Mouse (Mus musculus): ENCODE data around the gene St3gal3.

DNA sequence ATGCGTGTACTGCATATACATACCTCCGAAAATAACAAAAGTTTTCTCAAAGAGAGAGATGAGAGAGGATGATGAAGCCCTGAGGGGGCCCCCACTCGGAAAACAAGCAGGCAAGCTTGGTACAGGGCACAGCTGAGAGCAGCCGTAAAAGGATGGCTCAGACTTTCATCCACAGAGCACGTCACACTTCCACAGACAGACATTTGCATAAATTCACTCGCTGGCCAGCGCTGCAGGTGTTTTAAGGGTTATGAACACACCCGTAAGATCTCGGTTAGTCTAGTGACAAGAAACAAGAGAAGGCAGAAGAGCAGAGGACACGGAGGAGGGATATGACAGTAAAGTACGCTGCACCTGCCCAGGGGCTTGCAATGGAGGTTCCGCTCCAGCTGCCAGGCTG, 37.7 kb upstream of the St3gal3 start:
- TF ChIP-seq CTCF (IDR thresholded peaks at IDR 0.05; ENCODE audit: extremely low read depth, insufficient read length, insufficient replicate concordance, low read depth, low read length) (no peak), POLR2A (IDR thresholded peaks at IDR 0.05; ENCODE audit: low read depth, low read length) (no peak)
